In genomic region chr15:80325207-80325606, GRCm38 (mm10) we compare ENCODE assay signal across 16 mouse cellular contexts. TPM values are rescaled to one million over a fixed set of nuclear protein-coding genes. Genes with fewer than 3 reads are reported as not detected.
"Had no signal": no experiment of that assay in that cellular context is flagged by ENCODE, and none has a peak within 500 bp of the region (broad histone marks: within the 10 kb centered on the region; RNA-seq: fewer than 3 reads in every experiment).

No protein-coding gene starts in this region.

- H3K9me3 ChIP-seq: limb, embryonic 12.5 days; liver, embryonic 13.5 days; midbrain, embryonic 10.5 days; neural tube, embryonic 12.5 days had no signal

- H3K4me1 ChIP-seq: limb, embryonic 12.5 days; liver, embryonic 13.5 days; neural tube, embryonic 12.5 days had no signal

- ATAC-seq: intestine, embryonic 16.5 days; liver, postnatal 0 days had no signal

- H3K4me3 ChIP-seq: left cerebral cortex, adult 2 months; limb, embryonic 12.5 days; liver, embryonic 13.5 days; midbrain, embryonic 10.5 days; neural tube, embryonic 12.5 days had no signal

- DNase-seq: kidney, adult 2 months; liver; liver, embryonic 13.5 days; liver, postnatal 0 days; midbrain, embryonic 14.5 days; retina, postnatal 1 day; right cerebral cortex, postnatal 14 days had no signal

- H3K27ac ChIP-seq: left cerebral cortex, adult 2 months; limb, embryonic 12.5 days; liver, embryonic 13.5 days; midbrain, embryonic 10.5 days; neural tube, embryonic 12.5 days; stomach, postnatal 0 days had no signal

- H3K27me3 ChIP-seq: limb, embryonic 12.5 days; liver, embryonic 13.5 days; neural tube, embryonic 12.5 days had no signal

- H3K36me3 ChIP-seq: limb, embryonic 12.5 days; liver, embryonic 13.5 days; midbrain, embryonic 10.5 days; neural tube, embryonic 12.5 days had no signal

- H3K4me2 ChIP-seq: limb, embryonic 12.5 days; liver, embryonic 13.5 days; neural tube, embryonic 12.5 days had no signal

- H3K9ac ChIP-seq: limb, embryonic 12.5 days; liver, embryonic 13.5 days; liver, postnatal 0 days; neural tube, embryonic 12.5 days had no signal

RNA-seq across cellular contexts. Expression of gene Cacna1i, which starts 38.2 kb away (rescaled TPM):
- total RNA-seq: megakaryocyte, adult 5-6 weeks had no signal
- polyA plus RNA-seq: intestine, embryonic 16.5 days; kidney, embryonic 16.5 days; limb, embryonic 12.5 days; liver, embryonic 13.5 days; liver, postnatal 0 days; lung, embryonic 16.5 days; stomach, postnatal 0 days had no signal
